Mouse (Mus musculus): Measurements from ENCODE around the gene Sco2.

GRCm38 (mm10) chr15:89322670-89323522, 50.8 kb downstream of the Sco2 start, which contains the start of gene Adm2:
- TF ChIP-seq CTCF (IDR thresholded peaks at IDR 0.05; ENCODE audit: insufficient read depth, low read depth, low read length) (no peak), POLR2A (IDR thresholded peaks at IDR 0.05; ENCODE audit: insufficient read depth, low read depth, low read length) (no peak)

Data from olfactory bulb, adult 2 months (tissue).